Mouse (Mus musculus) CD4-positive, CD25-positive, alpha-beta regulatory T cell, adult 2 months (primary cell): Measurements from ENCODE around the gene Thsd4.

Experiments
- DNase-seq: peaks from one replicate; pipeline ENCODE4 v3.0.0-alpha.2; 2012; ENCODE audit warnings: low read depth, low spot score

Gene Thsd4

DNA sequence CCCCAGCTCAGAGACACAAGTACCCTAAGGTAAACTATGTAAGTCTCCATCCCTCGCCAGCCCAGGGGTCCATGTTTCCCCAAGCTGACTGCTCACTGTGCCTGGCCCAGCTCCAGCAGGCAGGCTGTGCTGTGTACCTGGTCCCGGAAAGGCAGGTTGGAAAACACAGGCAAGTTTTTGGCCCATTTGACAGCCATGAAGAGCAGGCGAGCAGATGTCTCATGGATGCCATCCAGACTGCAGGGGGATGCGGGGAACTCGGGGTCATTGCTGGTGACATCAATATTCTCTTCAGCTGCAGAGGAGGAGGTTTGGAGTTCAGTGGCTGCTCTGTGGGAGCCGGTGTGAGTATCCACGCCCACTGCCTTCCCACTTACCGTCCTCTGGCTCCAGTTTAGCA, 573.6 kb downstream of the Thsd4 start:
- DNase-seq, result no peak

DNA sequence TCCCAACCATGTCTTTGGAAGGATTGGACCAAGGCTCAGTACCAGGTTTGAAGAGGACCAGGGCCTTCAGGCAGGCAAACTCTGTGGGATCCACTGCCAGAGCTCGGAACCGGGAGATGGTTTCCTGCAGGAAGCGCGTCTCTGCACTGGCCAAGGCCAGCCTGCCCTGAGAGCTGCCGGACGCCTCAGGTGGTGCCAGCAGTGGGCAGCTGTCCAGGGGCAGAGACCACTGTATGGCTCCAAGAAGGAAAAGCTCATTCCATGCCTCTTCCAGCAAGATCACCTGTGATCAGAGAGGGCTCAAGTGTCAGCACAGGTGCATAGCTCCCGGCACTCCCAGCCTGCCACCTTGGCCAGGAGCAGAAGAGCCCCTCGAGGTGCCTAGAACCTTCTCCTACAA, 574.6 kb downstream of the Thsd4 start:
- DNase-seq, result no peak

DNA sequence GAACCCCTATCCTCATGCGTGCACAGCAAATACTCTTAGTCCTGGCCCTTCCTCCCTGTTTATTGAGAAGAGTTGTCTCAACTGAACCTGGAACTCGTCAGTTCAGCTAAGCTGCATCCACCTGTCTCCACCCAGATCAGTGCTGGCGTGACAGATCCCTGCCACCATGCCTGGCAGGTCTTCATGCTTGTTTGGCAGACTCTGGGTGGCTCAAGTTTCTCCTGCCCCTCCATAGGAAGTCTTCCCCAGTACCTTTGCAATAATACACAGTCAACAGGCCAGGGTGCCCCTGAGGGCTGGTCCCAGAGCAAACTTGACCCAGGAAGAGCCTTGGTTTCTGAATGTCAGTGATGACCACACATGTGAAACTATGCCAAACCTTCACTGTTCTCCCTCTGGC, 576.6 kb downstream of the Thsd4 start:
- no peak for DNase-seq

DNA sequence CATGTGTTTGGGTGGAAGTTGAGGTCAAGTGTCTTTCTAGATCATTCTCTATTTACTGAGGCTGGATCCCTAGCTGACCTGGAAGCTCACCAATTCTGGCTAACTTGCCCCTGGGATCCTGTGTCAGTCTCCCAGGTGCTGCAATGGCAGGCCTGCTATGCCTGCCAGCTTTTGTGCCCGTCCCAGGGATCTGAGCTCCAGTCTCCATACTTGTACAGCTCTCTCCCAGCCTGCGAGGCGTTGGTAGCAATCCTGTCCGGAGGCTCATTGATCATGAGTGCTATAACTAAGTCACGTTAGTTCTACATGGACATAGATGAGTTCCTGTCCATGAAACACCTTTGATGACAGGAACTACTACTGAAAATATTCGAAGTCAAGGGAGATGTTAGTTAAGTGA, 578.0 kb downstream of the Thsd4 start:
- no peak for DNase-seq

DNA sequence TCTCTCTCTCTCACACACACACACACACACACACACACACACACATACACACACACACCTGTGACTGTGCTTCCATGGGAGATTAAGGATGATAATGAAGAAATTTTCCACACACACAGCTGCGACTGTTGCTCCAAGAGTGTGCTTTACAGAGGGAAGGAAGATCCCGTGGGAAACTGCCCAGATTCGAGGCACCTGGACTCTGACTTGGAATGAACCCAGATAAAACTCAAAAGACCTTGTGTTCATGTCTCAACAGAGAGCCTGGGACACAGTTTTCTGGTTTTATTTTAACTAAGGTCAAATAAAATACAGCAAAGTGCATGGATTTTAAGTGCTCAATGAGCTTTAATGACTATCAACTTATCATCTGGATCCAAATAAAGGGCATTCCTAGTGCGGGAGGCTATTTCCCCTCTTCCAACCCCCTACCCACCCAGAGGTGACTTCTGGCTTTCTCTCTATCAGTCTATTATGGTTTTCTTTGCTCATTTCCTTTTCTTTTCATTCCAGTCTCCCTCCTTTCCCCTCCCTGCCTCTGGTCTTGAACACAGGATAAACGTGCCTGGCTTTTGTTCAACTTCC, 579.3 kb downstream of the Thsd4 start:
- peak; percentile 24 for DNase-seq

DNA sequence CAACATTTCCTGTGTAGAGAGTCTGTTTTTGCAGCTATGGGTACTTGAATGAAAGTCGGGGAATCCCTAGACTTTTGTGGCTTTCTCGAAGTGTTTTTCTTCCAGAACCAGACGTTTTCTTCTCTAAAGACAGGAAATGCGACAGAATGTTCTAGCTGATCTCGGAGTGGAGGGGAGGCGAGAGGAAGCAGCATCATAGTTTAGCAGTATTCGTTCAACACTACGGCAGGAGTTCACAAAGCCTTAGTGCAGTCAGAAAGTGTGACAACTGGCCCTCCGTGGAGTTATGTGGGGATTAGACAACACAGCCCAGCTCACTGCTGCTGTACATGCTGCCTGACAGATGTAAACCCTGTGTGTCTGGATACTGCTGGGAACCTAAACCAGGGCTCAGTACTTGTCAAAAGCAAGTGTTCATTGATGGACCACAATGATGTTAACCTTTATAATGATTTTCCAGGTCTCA, 579.9 kb downstream of the Thsd4 start:
- DNase-seq, result peak; percentile 91

DNA sequence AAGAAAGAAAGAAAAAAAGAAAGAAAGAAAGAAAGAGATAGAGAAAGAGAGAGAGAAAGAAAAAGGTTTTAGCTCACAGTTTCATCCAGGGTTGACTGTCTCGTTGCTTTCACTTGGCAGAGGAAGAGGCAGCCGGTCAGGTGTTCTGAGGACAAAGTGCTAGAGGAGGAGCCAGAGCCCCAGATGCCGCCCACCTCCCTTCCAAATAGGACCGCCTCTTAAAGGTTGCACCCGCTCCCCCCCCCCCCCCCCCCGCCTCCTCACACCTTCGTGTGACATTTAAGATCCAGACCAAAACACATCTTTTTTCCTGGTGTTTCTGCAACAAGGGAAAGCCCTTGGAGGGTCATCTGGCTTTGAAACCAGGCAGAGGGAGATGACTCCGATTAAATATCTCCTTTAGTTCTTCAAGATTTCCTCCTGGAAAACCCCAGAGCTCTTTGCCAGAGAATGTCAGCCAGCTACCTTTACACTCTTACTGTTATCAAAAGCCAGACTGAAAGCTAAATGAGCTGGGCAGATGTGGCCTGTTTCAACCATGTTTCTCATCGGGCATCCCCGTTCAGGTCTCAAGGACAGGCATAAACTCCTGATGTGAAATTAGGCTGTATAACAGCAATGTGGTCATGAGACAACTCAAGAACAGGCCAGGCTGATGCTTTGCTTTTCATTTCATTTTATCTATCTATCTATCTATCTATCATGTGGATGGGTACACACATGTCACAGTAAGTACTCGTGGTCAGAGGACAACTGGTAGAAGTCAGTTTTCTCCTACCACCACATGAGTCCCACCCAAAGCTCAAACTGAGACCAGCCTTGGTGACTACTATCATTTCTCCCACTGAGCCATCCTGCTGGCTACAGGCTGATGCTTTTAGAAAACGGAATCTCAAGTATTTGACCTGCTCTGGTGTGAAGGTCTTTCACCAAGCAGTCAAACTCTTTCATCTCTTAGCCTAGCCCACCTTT, 580.6 kb downstream of the Thsd4 start:
- peak; percentile 88 for DNase-seq

- peak; percentile 27 for DNase-seq
These were observed 582.2 kb downstream of the Thsd4 start for GRCm38 (mm10) chr9:59939691-59940090.

GRCm38 (mm10) chr9:59938529-59938928, 583.3 kb downstream of the Thsd4 start:
- peak; percentile 54 for DNase-seq

DNA sequence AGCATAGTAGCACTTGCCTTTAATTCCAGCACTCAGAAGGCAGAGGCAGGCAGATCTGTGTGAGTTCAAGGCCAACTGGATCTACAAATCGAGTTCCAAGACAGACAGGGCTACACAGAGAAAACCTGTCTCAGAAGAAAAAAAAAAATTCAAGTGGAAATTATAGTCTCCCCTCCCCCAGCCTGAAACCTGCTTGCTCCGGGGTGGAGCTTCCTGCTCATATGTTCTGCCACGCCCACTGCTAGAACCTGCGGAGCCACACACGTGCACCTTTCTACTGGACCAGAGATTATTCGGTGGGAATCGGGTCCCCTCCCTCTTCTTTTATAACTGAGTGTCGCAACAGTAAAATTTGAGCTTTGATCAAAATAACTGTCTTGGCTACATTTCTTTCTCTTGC, 586.0 kb downstream of the Thsd4 start:
- DNase-seq, result peak; percentile 57

DNA sequence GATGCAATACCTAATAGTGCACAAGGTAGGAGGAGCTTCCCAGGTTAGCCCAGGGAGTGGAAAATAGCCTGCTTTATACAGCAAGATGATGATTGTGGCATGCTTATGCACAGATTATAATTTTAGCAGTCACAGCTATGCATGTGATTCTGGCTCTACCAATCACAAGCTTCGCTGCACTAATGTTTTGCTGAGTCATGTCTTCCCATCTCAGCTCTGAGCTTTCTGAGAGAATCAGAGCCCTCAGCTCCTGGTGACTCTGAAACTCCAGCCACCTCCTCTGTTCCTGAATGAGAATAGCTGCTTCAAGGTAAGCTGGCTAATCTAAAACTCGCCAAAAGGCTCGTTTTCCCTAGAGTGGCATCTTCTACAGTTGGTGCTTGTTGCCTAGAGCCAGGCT, 591.6 kb downstream of the Thsd4 start:
- no peak for DNase-seq
